Mouse (Mus musculus) splenic B cell, adult 2 months (primary cell): ENCODE results near the gene Gm20388.
A peak's percentile ranks its signal among the peaks of the same experiment; 100 is the strongest.

Experiments
- DNase-seq: peaks from one replicate; pipeline ENCODE4 v3.0.0-alpha.2; 2011; ENCODE audit warnings: low read depth, low spot score
- H3K27me3 ChIP-seq: 2 replicates; pipeline ENCODE4 v1.6.1; 2012; ENCODE audit warnings: mild to moderate bottlenecking, low read length, moderate library complexity, mixed read lengths; ENCODE audit not compliant: control insufficient read depth, poor library complexity, insufficient read depth, severe bottlenecking
- H3K36me3 ChIP-seq: 2 replicates; pipeline ENCODE4 v1.6.1; 2012; ENCODE audit warnings: mild to moderate bottlenecking, low read length, moderate library complexity, mixed read lengths; ENCODE audit not compliant: control insufficient read depth, poor library complexity, insufficient read depth, severe bottlenecking

The Gm20388 gene

DNA sequence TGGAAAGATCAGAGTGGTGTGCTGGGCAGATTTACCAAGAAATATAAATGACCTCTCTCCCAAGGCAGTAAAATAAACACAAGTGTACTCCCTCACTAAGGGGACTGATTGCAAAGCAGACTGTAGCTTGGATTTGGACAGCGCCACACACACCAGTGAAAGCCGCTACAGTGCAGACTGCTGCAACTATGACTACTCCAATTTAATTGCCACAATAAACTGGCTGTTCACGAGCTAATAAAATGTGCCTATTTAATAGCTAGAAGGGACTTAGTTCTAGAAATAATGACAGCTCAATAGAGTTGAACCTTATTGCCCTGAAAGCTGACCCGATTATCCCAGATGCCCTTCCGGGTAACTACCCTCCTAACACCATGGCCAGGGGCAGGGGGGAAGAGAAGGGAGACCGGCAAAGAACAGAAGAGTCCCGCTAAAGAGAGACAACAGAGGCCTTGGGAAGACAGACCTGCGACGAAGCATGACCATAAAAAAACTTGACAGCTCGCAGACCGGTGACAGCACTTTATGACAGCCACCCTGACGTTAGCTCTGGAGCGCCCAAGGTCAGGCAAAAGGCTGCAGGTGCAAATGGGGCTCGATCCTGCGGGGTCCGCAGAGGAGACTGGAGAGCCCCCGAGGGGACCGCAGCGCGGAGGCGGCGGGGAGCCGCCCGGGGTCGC is 189.9 kb downstream of the Gm20388 start:
- Histone ChIP-seq H3K27me3 (no peaks in the 10 kb centered on the region), H3K36me3 (no peaks in the 10 kb centered on the region)
- DNase-seq: peak; percentile 20

DNA sequence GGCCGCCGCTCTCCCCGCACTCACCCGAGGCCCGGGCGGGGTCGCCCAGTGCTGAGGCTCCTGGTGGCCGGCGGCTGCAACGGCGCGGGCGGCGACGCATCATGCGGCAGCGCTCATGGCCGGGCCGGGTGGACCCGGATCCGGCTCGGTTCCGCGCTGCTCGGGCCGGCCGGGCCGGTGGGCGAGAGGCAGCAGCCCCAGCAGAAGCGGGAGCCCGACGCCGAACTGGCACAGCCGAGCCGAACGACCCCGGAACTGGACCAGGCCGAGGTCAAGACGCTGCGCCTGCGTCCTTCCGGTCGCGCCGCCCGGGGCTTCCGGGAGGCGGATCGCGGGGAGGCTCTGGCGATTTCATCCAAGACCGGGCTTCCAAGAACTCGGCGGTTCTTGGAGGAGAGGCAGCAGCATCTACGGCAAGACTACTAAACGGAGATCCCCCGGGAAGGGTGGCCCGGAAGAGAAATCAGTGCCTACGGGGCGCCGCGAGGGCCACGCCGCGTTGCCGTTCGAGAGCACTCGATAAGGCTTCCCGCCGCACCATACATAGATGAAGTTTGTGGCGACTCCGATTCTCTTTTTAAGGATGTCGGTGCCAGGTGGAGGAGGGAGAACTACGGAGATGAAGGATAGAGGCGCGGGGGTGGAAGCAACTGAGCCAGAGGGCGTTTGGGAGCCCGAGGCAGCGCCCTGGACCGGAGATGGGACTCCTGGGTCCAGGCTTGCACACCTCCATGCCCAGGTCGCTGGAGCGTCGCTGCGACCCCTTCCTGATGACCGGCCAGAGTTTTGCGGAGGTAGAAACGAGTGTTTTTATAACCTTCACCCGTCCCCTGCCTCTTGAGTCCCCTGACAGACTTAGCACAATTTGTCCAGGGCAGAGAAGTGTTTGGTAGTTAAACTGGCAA is 190.7 kb downstream of the Gm20388 start, which contains the start of gene Zdhhc7:
TSS of gene Zdhhc7 (minus strand) at position 415 of the 905 bp plus-strand sequence.
- H3K27me3 ChIP-seq: no peaks in the 10 kb centered on the region
- peak; percentile 70 for DNase-seq

DNA sequence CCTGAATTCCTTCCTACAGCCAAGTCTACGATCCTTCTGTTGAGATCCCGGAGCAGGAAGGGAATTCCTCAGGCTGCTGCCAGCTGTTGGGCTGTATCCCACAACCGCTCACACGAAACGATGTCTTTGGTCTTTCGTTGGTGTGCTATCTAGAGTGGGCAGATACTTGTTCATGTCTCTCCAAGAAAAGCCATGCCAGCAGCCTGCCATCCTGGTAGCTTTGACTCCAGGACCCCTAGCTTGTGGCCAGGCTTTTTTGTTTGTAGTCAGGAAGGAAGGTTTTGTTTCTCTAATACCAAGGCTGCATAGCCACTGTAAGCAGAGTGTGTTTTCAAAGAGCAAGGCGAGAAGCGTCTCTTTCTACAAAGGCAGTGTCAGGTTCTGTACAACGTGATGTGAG is 193.3 kb downstream of the Gm20388 start:
- DNase-seq: no peak
- H3K27me3 ChIP-seq: no peaks in the 10 kb centered on the region
- no peaks in the 10 kb centered on the region for H3K36me3 ChIP-seq

More for the DNA sequence above, 190.7 kb downstream of the Gm20388 start, which contains the start of gene Zdhhc7:
- H3K36me3 ChIP-seq: no peaks in the 10 kb centered on the region

- Histone ChIP-seq H3K27me3 (no peaks in the 10 kb centered on the region), H3K36me3 (no peaks in the 10 kb centered on the region)
- no peak for DNase-seq
Observed at GRCm38 (mm10) chr8:120104721-120105272, 194.2 kb downstream of the Gm20388 start.

- H3K27me3 ChIP-seq: no peaks in the 10 kb centered on the region
- no peaks in the 10 kb centered on the region for H3K36me3 ChIP-seq
- DNase-seq: no peak
Observed at GRCm38 (mm10) chr8:120109149-120109548, 198.5 kb downstream of the Gm20388 start.

- H3K27me3 ChIP-seq: peaks cover 3% of the 10 kb centered on the region; the same call in 1 of the 2 replicates
- no peak for DNase-seq
- no peaks in the 10 kb centered on the region for H3K36me3 ChIP-seq
Observed at GRCm38 (mm10) chr8:120110966-120111365, 200.3 kb downstream of the Gm20388 start.

DNA sequence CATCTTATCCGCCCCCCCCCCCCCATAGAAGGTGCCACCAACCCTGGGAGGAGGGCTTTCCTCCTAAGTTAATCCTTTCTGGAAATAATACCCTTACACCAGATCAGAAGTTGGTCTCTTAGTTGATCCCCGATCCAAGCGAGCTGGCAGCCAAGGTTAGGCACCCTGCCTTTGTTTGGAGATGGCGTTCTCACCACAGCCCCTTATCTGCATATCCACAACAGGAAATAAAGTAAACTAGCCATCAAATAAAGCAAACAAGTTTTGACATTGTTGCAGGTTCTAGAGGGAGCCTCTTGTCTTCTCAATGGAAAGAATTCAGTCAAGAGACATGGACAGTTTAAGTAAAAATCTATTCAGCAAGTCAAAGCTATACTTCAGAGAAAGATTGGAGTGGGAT is 200.7 kb downstream of the Gm20388 start:
- H3K36me3 ChIP-seq: no peaks in the 10 kb centered on the region
- H3K27me3 ChIP-seq: peaks cover 3% of the 10 kb centered on the region; the same call in 1 of the 2 replicates
- DNase-seq: no peak

- no peaks in the 10 kb centered on the region for H3K36me3 ChIP-seq
- DNase-seq: peak; percentile 16
Observed at GRCm38 (mm10) chr8:120112535-120112934, 201.9 kb downstream of the Gm20388 start.

DNA sequence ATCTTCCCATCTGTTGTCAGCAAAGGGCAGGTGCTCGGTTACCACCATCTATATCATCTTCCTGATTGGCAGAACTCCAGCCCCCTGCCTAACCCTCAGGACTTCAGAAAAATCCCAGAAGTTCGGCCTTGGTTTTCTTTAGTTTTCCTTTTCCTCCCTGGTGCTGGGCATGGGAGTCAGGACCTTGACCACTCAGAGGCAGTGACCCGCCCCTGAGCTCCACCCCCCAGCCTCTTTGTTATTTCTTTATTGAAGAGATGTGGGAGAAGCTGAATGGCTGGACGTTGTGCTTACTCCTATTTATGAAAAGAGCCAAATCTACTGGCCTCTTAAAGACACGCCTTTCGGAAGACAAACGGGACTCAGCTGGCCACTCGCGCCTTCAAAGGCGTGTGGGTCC is 202.7 kb downstream of the Gm20388 start:
- H3K27me3 ChIP-seq: peaks cover 3% of the 10 kb centered on the region; the same call in 1 of the 2 replicates
- no peaks in the 10 kb centered on the region for H3K36me3 ChIP-seq
- DNase-seq: no peak

More at GRCm38 (mm10) chr8:120112535-120112934, 201.9 kb downstream of the Gm20388 start:
- H3K27me3 ChIP-seq: peaks cover 3% of the 10 kb centered on the region; the same call in 1 of the 2 replicates

DNA sequence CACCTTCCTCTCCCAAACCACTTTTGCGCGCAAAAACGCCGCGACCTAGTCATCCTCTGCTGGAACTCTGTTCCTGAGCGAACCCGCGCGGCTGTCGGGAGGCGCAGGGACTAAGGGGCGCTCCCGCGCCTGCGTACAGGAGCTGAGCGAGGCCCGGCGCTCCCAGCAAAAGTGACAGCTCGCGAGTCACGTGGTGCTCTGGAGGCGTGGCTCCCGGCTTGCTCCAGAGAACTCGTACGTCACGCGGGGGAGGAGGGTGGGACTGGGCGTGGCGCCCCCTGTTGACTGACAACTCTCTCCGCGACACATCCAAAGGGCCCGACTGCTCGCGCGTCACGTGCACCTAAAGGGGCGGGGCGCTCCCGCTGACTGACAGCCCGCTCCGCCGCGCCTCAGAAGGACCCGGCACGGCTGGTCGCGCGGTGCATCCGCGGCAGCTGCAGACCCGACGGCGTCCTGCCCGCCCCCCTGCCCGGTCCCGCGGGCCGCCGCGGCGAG is 203.2 kb downstream of the Gm20388 start, which contains the start of gene 6430548M08Rik:
TSS of gene 6430548M08Rik (plus strand) at position 395 of the 498 bp plus-strand sequence.
- Histone ChIP-seq H3K27me3 (peaks cover 3% of the 10 kb centered on the region; the same call in 1 of the 2 replicates), H3K36me3 (no peaks in the 10 kb centered on the region)
- peak; percentile 100 for DNase-seq

- H3K36me3 ChIP-seq: no peaks in the 10 kb centered on the region
- DNase-seq: peak; percentile 43
- peaks cover 3% of the 10 kb centered on the region; the same call in 1 of the 2 replicates for H3K27me3 ChIP-seq
Observed at GRCm38 (mm10) chr8:120114315-120114841, 203.7 kb downstream of the Gm20388 start.

- peaks cover 3% of the 10 kb centered on the region; the same call in 1 of the 2 replicates for H3K27me3 ChIP-seq
- no peak for DNase-seq
Observed at GRCm38 (mm10) chr8:120116600-120116999, 206.0 kb downstream of the Gm20388 start.

DNA sequence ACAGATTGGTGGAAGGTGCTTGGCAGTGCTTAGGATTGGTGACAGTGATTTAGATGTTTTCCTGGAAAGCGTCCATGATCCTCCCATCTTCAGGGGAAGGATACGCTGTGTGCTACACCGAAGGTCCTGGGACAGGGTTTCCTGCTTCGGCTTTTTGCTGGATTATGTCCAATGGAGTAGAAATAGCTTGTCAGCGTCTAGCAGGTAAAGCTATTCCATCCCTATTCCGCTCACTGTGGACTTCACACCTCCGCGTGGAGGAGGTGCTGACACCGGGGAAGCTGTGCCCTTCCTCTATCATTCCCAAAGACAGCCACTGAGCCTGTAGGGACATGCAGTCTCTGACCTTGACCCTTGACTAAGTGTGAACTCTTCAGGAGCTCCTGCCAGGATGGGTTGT is 207.5 kb downstream of the Gm20388 start:
- no peak for DNase-seq
- no peaks in the 10 kb centered on the region for H3K36me3 ChIP-seq

More at GRCm38 (mm10) chr8:120116600-120116999, 206.0 kb downstream of the Gm20388 start:
- H3K36me3 ChIP-seq: no peaks in the 10 kb centered on the region

GRCm38 (mm10) chr8:120118847-120119246 is 208.2 kb downstream of the Gm20388 start:
- DNase-seq: no peak

More for the DNA sequence above, 207.5 kb downstream of the Gm20388 start:
- peaks cover 3% of the 10 kb centered on the region; the same call in 1 of the 2 replicates for H3K27me3 ChIP-seq

More at GRCm38 (mm10) chr8:120118847-120119246, 208.2 kb downstream of the Gm20388 start:
- H3K36me3 ChIP-seq: no peaks in the 10 kb centered on the region
- peaks cover 3% of the 10 kb centered on the region; the same call in 1 of the 2 replicates for H3K27me3 ChIP-seq
